Mouse (Mus musculus): ENCODE measurements at regions not wholly inside any gene's neighbourhood (a gene's known extent, or its start where the extent isn't known, plus 50 kb on each side); places are given as distances from the start of the nearest gene placed in this dataset.

DNA sequence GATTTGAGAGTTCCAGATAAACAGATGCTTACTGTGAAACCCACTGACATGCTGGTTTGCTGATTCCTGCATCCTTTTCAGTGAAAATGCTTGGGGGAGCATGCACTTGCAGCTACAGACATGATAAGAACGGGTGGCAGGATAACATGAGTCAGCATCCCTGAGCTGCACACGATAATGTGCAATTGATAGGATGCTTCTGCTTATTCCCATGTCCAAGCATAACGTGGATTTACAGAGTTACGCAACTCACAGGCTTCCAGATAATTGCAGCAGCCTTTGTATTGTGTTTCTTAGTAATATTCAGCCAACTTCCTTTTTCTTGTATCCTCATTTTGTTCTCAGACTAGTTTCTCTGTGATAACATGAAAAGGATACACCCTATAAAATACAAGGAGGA is 245.7 kb downstream of the Flrt2 start:
- Histone ChIP-seq H3K27me3 (no peaks in the 10 kb centered on the region), H3K9ac (no peak overlapping the region), H3K4me2 (no peak overlapping the region), H3K36me3 (no peaks in the 10 kb centered on the region), H3K4me1 (replicated peaks) (no peaks in the 10 kb centered on the region), H3K27ac (no peak overlapping the region), H3K9me3 (replicated peaks) (0 out of 2 replicates have a peak, but pooled peaks cover 3% of the 10 kb centered on the region), H3K4me3 (no peak overlapping the region)
- no peak for ATAC-seq (replicated peaks; ENCODE audit: insufficient number of reproducible peaks, insufficient read depth, low FRiP score, low read depth)
- WGBS, result 55% methylated on average over 4 of the region's 4 CpGs

DNA sequence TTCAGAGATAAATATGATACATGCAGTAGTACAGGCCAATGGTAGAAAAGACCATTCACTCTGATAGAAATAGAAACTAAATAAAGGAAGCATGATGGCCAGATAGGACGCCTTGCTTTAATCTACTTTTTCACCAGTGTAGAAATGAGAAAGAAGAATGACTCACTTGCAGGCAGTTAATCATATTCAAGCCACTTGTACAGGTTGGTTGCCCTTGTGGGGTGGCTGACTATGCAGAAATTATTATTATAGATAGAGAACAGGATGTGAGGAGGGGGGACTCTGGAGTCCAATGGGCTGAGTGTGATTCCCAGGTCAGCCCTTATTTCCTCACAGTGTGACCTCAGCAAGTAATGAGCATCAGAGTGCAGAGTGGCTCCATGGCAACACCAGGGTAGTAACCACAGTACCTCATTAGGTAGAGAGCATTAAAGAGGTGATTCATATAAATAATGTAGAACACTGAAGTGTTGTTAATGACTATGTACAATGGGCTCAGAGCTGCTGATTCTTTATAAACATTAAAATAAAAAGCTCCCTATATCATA is 248.5 kb downstream of the Flrt2 start:
- ATAC-seq (replicated peaks; ENCODE audit: insufficient number of reproducible peaks, insufficient read depth, low FRiP score, low read depth), result no peak
- Histone ChIP-seq H3K9ac (no peak overlapping the region), H3K4me1 (replicated peaks) (no peaks in the 10 kb centered on the region), H3K27ac (no peak overlapping the region), H3K9me3 (replicated peaks) (no peaks in the 10 kb centered on the region), H3K36me3 (no peaks in the 10 kb centered on the region), H3K4me3 (no peak overlapping the region), H3K27me3 (no peaks in the 10 kb centered on the region), H3K4me2 (no peak overlapping the region)
- 69% methylated on average over 1 of the region's 1 CpGs for WGBS

- H3K27me3 ChIP-seq, result no peaks in the 10 kb centered on the region
- 71% methylated on average over 6 of the region's 6 CpGs for WGBS
Observed at GRCm38 (mm10) chr12:95959786-95960504, 267.9 kb downstream of the Flrt2 start.

GRCm38 (mm10) chr12:95960505-95960871 is 268.5 kb downstream of the Flrt2 start:
- 57% methylated on average over 3 of the region's 3 CpGs for WGBS
- no peak overlapping the region for H3K9ac ChIP-seq
- ATAC-seq (replicated peaks; ENCODE audit: insufficient number of reproducible peaks, insufficient read depth, low FRiP score, low read depth), result no peak
- H3K27me3 ChIP-seq, result no peaks in the 10 kb centered on the region
- H3K36me3 ChIP-seq, result no peaks in the 10 kb centered on the region
- no peak overlapping the region for H3K4me3 ChIP-seq
- H3K4me1 ChIP-seq (replicated peaks), result no peaks in the 10 kb centered on the region
- no peaks in the 10 kb centered on the region for H3K9me3 ChIP-seq (replicated peaks)
- no peak overlapping the region for H3K27ac ChIP-seq
- H3K4me2 ChIP-seq, result no peak overlapping the region

More at GRCm38 (mm10) chr12:95959786-95960504, 267.9 kb downstream of the Flrt2 start:
- ATAC-seq (replicated peaks; ENCODE audit: insufficient number of reproducible peaks, insufficient read depth, low FRiP score, low read depth), result no peak
- Histone ChIP-seq H3K36me3 (no peaks in the 10 kb centered on the region), H3K27ac (no peak overlapping the region), H3K4me1 (replicated peaks) (no peaks in the 10 kb centered on the region), H3K9me3 (replicated peaks) (no peaks in the 10 kb centered on the region), H3K4me2 (no peak overlapping the region), H3K4me3 (no peak overlapping the region), H3K9ac (no peak overlapping the region)

DNA sequence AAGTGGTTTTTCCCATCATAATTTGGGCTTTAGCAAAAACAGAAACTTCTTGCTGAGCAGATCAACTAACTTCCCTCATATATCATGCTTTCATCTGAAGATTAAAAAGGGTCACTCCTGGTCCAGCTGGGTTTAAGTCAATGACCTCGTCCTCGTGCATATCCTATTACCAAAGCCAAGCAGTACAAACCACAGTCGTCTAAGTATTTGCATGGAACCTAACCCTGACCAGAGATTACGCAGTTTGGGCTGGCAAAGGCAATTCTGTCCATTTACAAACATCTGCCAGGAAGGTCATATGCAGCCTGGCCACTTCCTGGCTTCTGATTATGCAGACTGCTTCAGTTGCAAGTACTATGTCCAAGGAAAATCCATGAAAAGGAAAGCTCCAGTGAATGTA is 270.8 kb downstream of the Flrt2 start:
- no peak for ATAC-seq (replicated peaks; ENCODE audit: insufficient number of reproducible peaks, insufficient read depth, low FRiP score, low read depth)
- Histone ChIP-seq H3K4me3 (no peak overlapping the region), H3K36me3 (no peaks in the 10 kb centered on the region), H3K4me2 (no peak overlapping the region), H3K27me3 (no peaks in the 10 kb centered on the region), H3K9ac (no peak overlapping the region), H3K4me1 (replicated peaks) (no peaks in the 10 kb centered on the region), H3K27ac (no peak overlapping the region), H3K9me3 (replicated peaks) (no peaks in the 10 kb centered on the region)
- WGBS, result 63% methylated on average over 4 of the region's 4 CpGs

DNA sequence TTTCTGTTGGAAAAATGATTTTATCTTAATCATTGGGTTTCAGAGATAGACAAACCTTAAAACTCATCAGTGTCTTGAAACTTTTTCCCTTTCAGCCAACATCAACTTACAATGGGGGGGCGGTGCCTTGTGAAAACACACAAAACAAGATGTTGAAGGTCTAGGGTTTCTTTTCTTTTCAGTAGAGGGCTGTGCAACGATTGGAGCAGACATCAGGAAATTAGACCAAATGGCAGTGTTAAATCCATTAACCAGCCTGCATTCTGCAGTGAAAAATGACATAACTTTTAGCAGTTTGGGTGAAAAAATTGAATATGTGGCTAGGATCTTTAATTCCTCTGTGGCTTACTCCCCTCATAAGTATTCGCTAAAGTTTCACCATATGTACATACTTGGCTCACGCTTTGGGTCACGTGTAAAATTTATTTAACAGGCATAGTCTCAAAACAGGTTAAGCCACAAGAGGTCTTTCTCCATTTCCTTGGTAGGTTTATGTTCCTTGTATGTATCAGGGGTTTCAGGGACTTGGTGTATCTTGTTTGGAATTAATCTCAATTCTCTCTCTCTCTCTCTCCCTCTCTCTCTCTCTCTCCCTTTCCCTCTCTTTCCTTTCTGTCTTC is 296.8 kb downstream of the Flrt2 start:
- 70% methylated on average over 5 of the region's 5 CpGs for WGBS

DNA sequence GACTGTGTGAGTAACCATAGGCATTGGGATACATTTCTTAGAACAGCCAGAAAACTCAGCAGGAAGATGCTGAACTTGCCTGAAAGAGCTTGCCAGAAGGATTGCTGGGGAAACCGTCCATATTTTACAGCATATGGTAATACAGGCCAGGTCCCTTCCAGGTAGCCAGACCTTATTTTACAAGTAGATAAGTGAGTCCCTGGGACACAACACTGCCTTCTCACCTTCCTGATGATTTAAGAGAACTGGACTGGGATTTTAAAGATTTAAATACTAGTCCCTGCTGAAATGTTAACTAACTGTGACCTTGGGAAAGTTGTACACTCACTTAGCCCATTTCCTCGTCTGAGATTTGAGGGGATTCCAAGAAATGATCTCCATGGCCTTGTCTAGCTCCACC is 302.9 kb downstream of the Flrt2 start:
- Histone ChIP-seq H3K4me1 (replicated peaks) (no peaks in the 10 kb centered on the region), H3K9me3 (replicated peaks) (0 out of 2 replicates have a peak, but pooled peaks cover 4% of the 10 kb centered on the region), H3K4me2 (no peak overlapping the region), H3K27me3 (no peaks in the 10 kb centered on the region), H3K27ac (no peak overlapping the region), H3K4me3 (no peak overlapping the region), H3K36me3 (no peaks in the 10 kb centered on the region), H3K9ac (no peak overlapping the region)
- 49% methylated on average over 2 of the region's 2 CpGs for WGBS
- no peak for ATAC-seq (replicated peaks; ENCODE audit: insufficient number of reproducible peaks, insufficient read depth, low FRiP score, low read depth)

More for the DNA sequence above, 296.8 kb downstream of the Flrt2 start:
- Histone ChIP-seq H3K27ac (no peak overlapping the region), H3K4me1 (replicated peaks) (no peaks in the 10 kb centered on the region), H3K4me2 (no peak overlapping the region), H3K9ac (no peak overlapping the region), H3K4me3 (no peak overlapping the region), H3K27me3 (no peaks in the 10 kb centered on the region), H3K36me3 (no peaks in the 10 kb centered on the region), H3K9me3 (replicated peaks) (no peaks in the 10 kb centered on the region)
- no peak for ATAC-seq (replicated peaks; ENCODE audit: insufficient number of reproducible peaks, insufficient read depth, low FRiP score, low read depth)

- WGBS, result 9% methylated on average over 1 of the region's 1 CpGs
- no peaks in the 10 kb centered on the region for H3K4me1 ChIP-seq (replicated peaks)
- no peak for ATAC-seq (replicated peaks; ENCODE audit: insufficient number of reproducible peaks, insufficient read depth, low FRiP score, low read depth)
- no peak overlapping the region for H3K27ac ChIP-seq
- no peaks in the 10 kb centered on the region for H3K36me3 ChIP-seq
- no peaks in the 10 kb centered on the region for H3K9me3 ChIP-seq (replicated peaks)
- H3K9ac ChIP-seq, result no peak overlapping the region
- H3K4me2 ChIP-seq, result no peak overlapping the region
- H3K4me3 ChIP-seq, result no peak overlapping the region
- H3K27me3 ChIP-seq, result no peaks in the 10 kb centered on the region
Observed at GRCm38 (mm10) chr12:96030180-96030579, 338.2 kb downstream of the Flrt2 start.

DNA sequence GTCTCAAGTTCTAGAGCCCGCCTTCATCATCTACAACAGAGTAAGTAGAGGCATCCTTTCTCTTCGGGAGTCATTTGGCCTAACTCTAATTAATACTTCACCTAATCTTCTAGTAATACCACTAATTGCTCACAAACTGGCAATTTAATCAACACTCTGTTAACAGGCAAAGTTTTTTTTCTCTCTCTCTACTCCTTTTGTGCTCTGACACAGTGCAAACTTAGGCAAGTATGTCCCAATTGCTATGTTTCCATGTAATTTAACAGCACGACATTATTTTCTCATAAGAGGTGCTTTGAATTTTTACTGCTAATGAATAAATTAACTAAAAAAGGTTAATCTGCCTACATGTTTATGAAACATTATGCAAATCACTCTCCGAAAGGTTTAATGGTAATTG is 383.3 kb downstream of the Flrt2 start:
- Histone ChIP-seq H3K4me3 (no peak overlapping the region), H3K27ac (no peak overlapping the region), H3K9me3 (replicated peaks) (no peaks in the 10 kb centered on the region), H3K4me1 (replicated peaks) (no peaks in the 10 kb centered on the region), H3K27me3 (no peaks in the 10 kb centered on the region), H3K36me3 (no peaks in the 10 kb centered on the region), H3K4me2 (no peak overlapping the region), H3K9ac (no peak overlapping the region)
- WGBS, result 83% methylated on average over 4 of the region's 4 CpGs
- ATAC-seq (replicated peaks; ENCODE audit: insufficient number of reproducible peaks, insufficient read depth, low FRiP score, low read depth), result no peak

- Histone ChIP-seq H3K27ac (no peak overlapping the region), H3K9me3 (replicated peaks) (no peaks in the 10 kb centered on the region), H3K4me3 (no peak overlapping the region), H3K9ac (no peak overlapping the region), H3K36me3 (no peaks in the 10 kb centered on the region), H3K27me3 (no peaks in the 10 kb centered on the region), H3K4me2 (no peak overlapping the region), H3K4me1 (replicated peaks) (no peaks in the 10 kb centered on the region)
- 81% methylated on average over 2 of the region's 2 CpGs for WGBS
- no peak for ATAC-seq (replicated peaks; ENCODE audit: insufficient number of reproducible peaks, insufficient read depth, low FRiP score, low read depth)
Observed at GRCm38 (mm10) chr12:96090995-96091394, 399.0 kb downstream of the Flrt2 start.

GRCm38 (mm10) chr12:96106254-96106653 is 414.2 kb downstream of the Flrt2 start:
- no peaks in the 10 kb centered on the region for H3K27me3 ChIP-seq
- H3K9ac ChIP-seq, result no peak overlapping the region
- no peaks in the 10 kb centered on the region for H3K36me3 ChIP-seq
- H3K4me3 ChIP-seq, result no peak overlapping the region
- H3K4me1 ChIP-seq (replicated peaks), result no peaks in the 10 kb centered on the region
- 63% methylated on average over 1 of the region's 1 CpGs for WGBS
- no peaks in the 10 kb centered on the region for H3K9me3 ChIP-seq (replicated peaks)
- no peak for ATAC-seq (replicated peaks; ENCODE audit: insufficient number of reproducible peaks, insufficient read depth, low FRiP score, low read depth)
- H3K4me2 ChIP-seq, result no peak overlapping the region
- no peak overlapping the region for H3K27ac ChIP-seq
